Mouse (Mus musculus) cerebellum, adult 2 months (tissue): ENCODE data around the gene Hist1h2bj. TPM values are rescaled to one million over a fixed set of nuclear protein-coding genes. Genes with fewer than 3 reads are reported as not detected.

Source experiments
- DNase-seq, 2 experiments: peaks; one replicate each; pipeline ENCODE4 v3.0.0; 2021
- H3K27ac ChIP-seq: fragments of 200-500 bp; 2 replicates; pipeline ENCODE4 v1.5.1; 2012; ENCODE audit warnings: low read length, control low read depth, inconsistent platforms; ENCODE audit not compliant: insufficient read depth
- H3K27me3 ChIP-seq: fragments of 200-500 bp; 2 replicates; pipeline ENCODE4 v1.6.1; 2012; ENCODE audit warnings: inconsistent platforms, mild to moderate bottlenecking, low read length, moderate library complexity; ENCODE audit not compliant: control insufficient read depth, insufficient read depth
- H3K4me1 ChIP-seq: fragments of 200-500 bp; 2 replicates; pipeline ENCODE4 v1.6.1; 2011; ENCODE audit warnings: low read length; ENCODE audit not compliant: control insufficient read depth, insufficient read depth
- H3K4me3 ChIP-seq: fragments of 200-500 bp; replicated peaks from 2 replicates; pipeline ENCODE3; 2011; ENCODE audit warnings: mild to moderate bottlenecking, low read depth, low read length, control low read depth; ENCODE audit not compliant: insufficient read depth
- CTCF ChIP-seq: fragments of 200-500 bp; IDR thresholded peaks from 2 replicates; pipeline ENCODE4 v1.5.1; 2011; ENCODE audit warnings: low read depth, mild to moderate bottlenecking, control low read depth, low read length, moderate library complexity, borderline replicate concordance; ENCODE audit not compliant: insufficient read depth
- POLR2A ChIP-seq: fragments of 200-500 bp; IDR thresholded peaks from 2 replicates; pipeline ENCODE4 v1.6.1; 2011; ENCODE audit warnings: low read length, control low read depth, borderline replicate concordance; ENCODE audit not compliant: insufficient read depth
- WGBS: fragments of 180-500 bp; shearing (Covaris S2); methylation state at CpG from one replicate; pipeline ENCODE4 v1.1.7; 2018; 5-methylcytosine and 5-hydroxymethylcytosine counted together
- polyA plus RNA-seq: library from polyadenylated mRNA; depleted of rRNA; stranded (reverse); fragments of >200 nt; gene quantifications from 2 replicates; pipeline ENCODE4 v1.2.3, GENCODE M21; 2012

The Hist1h2bj gene
- polyA plus RNA-seq, 1 experiment: 1.5 TPM

DNA sequence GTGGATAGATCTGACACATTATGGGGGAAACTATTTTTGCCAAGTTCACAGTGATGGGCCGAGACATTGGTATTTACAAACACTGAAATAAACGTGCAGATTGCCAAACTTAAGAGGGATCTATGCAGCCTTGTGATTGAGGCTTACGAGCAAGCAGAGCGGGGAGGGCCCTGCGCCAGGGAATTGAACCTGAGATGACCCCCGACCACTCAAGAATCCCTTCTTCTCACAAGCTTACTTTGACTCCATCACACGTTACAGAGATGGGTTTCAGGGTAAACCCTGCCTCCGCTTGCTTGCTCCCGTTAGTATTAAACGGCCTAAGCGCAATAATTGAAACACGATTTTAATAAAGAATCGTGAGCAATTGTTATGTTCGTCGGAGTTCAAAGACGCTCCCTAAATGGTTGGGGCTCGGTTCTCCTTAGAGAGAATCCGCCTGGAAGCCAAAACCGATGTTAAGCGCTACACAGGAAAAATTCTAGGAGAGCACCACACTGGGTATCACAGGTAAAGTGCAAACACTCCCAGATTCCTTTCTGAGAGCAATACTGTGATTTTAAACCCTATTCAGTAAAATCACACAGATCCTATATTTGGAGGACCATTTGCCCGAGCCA is 45.7 kb upstream of the Hist1h2bj start:
- H3K4me1 ChIP-seq: no peaks in the 10 kb centered on the region
- 4% methylated on average over 21 of the region's 21 CpGs for WGBS
- H3K27me3 ChIP-seq: peaks cover 17% of the 10 kb centered on the region; the same call in 1 of the 2 replicates
- DNase-seq: no peak
- no peak overlapping the region for H3K27ac ChIP-seq
- TF ChIP-seq POLR2A (no peak), CTCF (no peak)
- H3K4me3 ChIP-seq: no peak overlapping the region

DNA sequence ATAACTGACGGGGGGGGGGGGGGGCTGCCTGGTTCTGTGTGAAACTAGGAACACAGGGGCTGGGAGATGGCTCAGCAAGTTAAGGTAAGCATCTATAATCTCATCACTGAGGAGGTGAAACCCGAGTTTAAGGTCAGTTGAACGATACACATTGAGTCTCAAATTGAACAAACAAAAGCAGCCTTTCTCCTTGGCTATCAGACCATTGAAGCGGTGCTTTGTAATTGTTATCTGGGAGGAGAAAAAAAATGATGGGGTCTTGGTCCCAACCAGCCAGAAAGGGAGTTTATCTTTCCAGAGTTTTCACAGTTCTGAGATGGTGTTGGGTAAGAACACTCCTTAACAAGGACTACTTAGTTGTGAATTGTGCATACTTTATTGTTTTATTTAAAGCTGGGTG is 45.2 kb upstream of the Hist1h2bj start:
- WGBS: 6% methylated on average over 4 of the region's 4 CpGs
- DNase-seq: no peak

DNA sequence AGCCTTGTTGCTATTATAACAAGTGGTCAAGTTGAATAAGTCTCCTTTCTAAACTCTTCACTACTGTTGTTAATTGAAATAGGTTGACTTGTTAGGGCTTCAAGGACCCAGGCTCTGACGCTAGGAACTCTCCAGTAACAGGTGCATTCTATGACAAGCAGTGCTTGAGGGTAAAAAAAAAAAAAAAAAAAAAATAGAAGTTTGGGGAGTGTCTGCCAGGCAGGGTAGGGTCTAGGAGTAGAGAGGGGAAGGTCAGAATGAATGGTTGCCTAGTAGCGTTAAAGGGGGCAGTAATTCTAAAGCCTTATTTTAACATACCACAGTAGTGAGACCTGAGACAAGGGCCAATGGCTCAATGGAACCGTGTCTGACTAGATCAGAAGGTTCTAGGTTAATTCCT is 44.6 kb upstream of the Hist1h2bj start:
- Histone ChIP-seq H3K4me3 (no peak overlapping the region), H3K4me1 (no peaks in the 10 kb centered on the region), H3K27me3 (peaks cover 17% of the 10 kb centered on the region; the same call in 1 of the 2 replicates), H3K27ac (no peak overlapping the region)
- TF ChIP-seq CTCF: no peak
- no peak for TF ChIP-seq POLR2A
- WGBS: 35% methylated on average over 3 of the region's 3 CpGs
- DNase-seq: no peak

More for the DNA sequence above, 45.2 kb upstream of the Hist1h2bj start:
- H3K27ac ChIP-seq: no peak overlapping the region
- peaks cover 17% of the 10 kb centered on the region; the same call in 1 of the 2 replicates for H3K27me3 ChIP-seq
- TF ChIP-seq POLR2A: no peak
- no peak for TF ChIP-seq CTCF
- H3K4me3 ChIP-seq: no peak overlapping the region
- H3K4me1 ChIP-seq: no peaks in the 10 kb centered on the region

DNA sequence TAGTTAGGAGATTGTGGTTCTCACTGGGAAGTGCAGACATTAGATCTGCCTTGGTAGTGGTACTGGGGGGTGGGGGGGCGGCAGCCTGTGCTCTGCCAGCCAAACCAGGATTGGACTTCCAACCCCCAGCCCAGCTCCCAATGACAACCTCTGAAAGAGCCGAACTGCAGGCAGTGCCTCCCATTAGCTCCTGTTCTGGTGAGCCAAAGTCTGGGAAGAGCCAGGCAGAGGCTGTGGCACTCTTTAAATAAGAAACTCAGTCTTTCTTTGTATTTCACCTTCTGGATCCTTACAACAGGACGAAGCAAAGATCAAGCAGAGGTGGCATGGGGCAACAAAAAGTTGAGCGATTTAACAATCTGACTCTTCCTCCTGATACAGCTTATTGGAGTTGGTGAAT is 43.9 kb upstream of the Hist1h2bj start:
- Histone ChIP-seq H3K27me3 (peaks cover 17% of the 10 kb centered on the region; the same call in 1 of the 2 replicates), H3K4me1 (no peaks in the 10 kb centered on the region), H3K4me3 (no peak overlapping the region), H3K27ac (no peak overlapping the region)
- TF ChIP-seq POLR2A (no peak), CTCF (no peak)
- no peak for DNase-seq
- 32% methylated on average over 4 of the region's 4 CpGs for WGBS

DNA sequence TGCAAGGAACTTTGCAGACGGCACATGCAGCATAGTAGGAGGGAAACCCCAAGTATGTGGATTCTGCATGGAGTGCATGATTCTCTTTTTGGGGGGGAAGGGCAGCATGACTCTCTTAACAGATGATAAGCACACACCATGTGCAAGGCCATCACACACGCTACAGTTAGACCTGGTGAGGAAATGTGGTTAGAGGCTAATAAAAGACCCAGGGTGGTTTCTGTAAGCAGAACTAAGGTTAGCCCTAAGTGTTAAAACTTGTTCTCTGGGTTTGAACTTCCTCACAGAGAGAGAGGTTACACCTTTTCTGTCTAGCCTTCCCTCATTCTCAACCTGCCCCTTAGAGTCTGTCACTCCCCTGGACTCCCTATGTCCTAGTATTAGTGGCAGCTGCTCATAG is 41.7 kb upstream of the Hist1h2bj start:
- TF ChIP-seq POLR2A: no peak
- TF ChIP-seq CTCF: no peak
- Histone ChIP-seq H3K27me3 (peaks cover 17% of the 10 kb centered on the region; the same call in 1 of the 2 replicates), H3K27ac (no peak overlapping the region), H3K4me1 (peaks cover under 1% of the 10 kb centered on the region; the same call in 1 of the 2 replicates), H3K4me3 (no peak overlapping the region)
- no peak for DNase-seq
- WGBS: 76% methylated on average over 2 of the region's 2 CpGs

DNA sequence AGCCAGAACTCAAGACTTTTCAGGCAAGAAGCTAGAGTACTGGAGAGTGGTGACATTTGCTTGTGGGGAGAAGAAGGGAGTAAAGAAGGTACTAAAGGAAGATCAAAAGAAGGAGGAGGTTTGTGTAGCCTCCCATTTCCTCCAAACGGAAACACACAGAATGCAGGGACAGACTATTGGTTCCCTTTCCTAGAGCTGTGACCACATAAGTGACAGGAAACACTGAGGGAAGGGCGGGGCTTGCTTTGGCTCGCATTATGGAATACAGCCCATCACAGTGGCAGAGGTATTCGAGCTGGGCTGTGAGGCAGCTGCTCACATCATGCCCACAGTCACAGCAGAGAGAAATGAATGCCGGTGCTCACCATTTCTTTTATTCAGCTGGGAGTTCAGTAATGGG is 41.2 kb upstream of the Hist1h2bj start:
- DNase-seq: no peak
- peaks cover 5% of the 10 kb centered on the region; the same call in 1 of the 2 replicates for H3K4me1 ChIP-seq
- H3K27me3 ChIP-seq: peaks cover 14% of the 10 kb centered on the region; the same call in 1 of the 2 replicates
- H3K4me3 ChIP-seq: no peak overlapping the region
- no peak overlapping the region for H3K27ac ChIP-seq
- 23% methylated on average over 5 of the region's 5 CpGs for WGBS
- no peak for TF ChIP-seq POLR2A
- TF ChIP-seq CTCF: no peak

DNA sequence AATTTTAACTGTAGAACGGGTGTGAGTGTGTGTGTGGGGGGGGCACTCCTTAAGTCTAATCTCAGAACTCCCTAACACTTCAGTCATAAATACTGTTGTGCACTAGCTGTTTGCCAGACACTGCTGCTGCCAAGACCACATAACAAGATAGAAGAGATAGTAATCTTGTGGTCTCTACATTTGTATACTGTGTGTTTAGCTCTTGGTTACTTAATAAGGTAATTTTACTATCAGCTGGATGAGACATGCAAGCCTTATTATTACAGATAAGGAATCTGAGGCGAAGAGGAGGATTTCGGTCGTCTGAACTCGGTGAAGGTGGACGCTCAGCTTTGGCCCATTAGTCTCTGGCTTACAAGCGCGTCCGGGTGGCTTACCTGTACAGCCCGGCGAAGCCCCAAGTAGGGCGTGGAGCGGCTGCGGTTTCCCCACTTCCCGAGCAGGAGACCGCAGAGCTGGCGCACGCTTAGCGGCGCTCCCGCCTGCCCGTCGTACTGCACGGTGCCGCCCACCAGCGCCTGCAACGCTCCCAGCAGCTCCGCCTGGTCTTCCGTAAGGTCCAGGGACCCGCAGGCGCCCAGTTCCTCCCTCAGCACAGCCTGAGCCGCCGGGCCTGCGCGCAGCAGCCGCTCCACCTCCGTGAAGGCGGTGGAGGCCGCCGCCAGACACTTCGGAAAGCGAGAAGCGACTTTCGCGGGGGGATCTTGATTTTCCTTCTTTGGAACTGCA is 37.2 kb upstream of the Hist1h2bj start:
- Histone ChIP-seq H3K27ac (no peak overlapping the region), H3K4me3 (peak overlapping the region; percentile 54), H3K27me3 (peaks cover 10% of the 10 kb centered on the region; the same call in 1 of the 2 replicates), H3K4me1 (peaks cover 5% of the 10 kb centered on the region; the same call in 1 of the 2 replicates)
- peak in 1 of 2 experiments; percentile 46 for DNase-seq
- TF ChIP-seq POLR2A: no peak
- TF ChIP-seq CTCF: no peak
- under 1% methylated on average over 45 of the region's 45 CpGs for WGBS
